Mouse (Mus musculus) neural tube, embryonic 14.5 days (tissue): ENCODE results near the gene Tbpl1. TPM values are rescaled to one million over a fixed set of nuclear protein-coding genes. Genes with fewer than 3 reads are reported as not detected.

Source experiments
- ATAC-seq: fragments of 200-750 bp; cut with Nextera tagmentation; 2 replicates; pipeline ENCODE4 v1.8.0; 2017; ENCODE audit warnings: low read depth, mild to moderate bottlenecking, moderate TSS enrichment, moderate library complexity
- H3K27ac ChIP-seq: fragments of 300-500 bp; sonication (generic); 2 replicates; pipeline ENCODE4 v1.5.1; 2014; ENCODE audit warnings: low read depth, mild to moderate bottlenecking, control low read depth, low read length, moderate library complexity, mixed read lengths
- H3K27me3 ChIP-seq: fragments of 300-500 bp; sonication (generic); 2 replicates; pipeline ENCODE4 v1.6.1; 2014; ENCODE audit warnings: low read length; ENCODE audit not compliant: control insufficient read depth, insufficient read depth
- H3K36me3 ChIP-seq: fragments of 300-500 bp; sonication (generic); 2 replicates; pipeline ENCODE4 v1.6.1; 2014; ENCODE audit warnings: low read length, mixed read lengths; ENCODE audit not compliant: control insufficient read depth, insufficient read depth
- H3K4me1 ChIP-seq: fragments of 300-500 bp; sonication (generic); 2 replicates; pipeline ENCODE4 v1.6.1; 2014; ENCODE audit warnings: low read length; ENCODE audit not compliant: control insufficient read depth, insufficient read depth
- H3K4me2 ChIP-seq: fragments of 300-500 bp; sonication (generic); 2 replicates; pipeline ENCODE4 v1.6.1; 2014; ENCODE audit warnings: mild to moderate bottlenecking, low read depth, low read length, control low read depth
- H3K4me3 ChIP-seq: fragments of 300-500 bp; sonication (generic); 2 replicates; pipeline ENCODE4 v1.5.1; 2014; ENCODE audit warnings: low read depth, low read length, control low read depth, mixed read lengths
- H3K9ac ChIP-seq: fragments of 300-500 bp; sonication (generic); replicated peaks from 2 replicates; pipeline ENCODE4 v1.6.1; 2014; ENCODE audit warnings: low read depth, mild to moderate bottlenecking, control low read depth, low read length, mixed read lengths
- H3K9me3 ChIP-seq: fragments of 300-500 bp; sonication (generic); 2 replicates; pipeline ENCODE4 v1.6.1; 2016; ENCODE audit warnings: low read length; ENCODE audit not compliant: control insufficient read depth
- WGBS: fragments of 180-500 bp; shearing (Covaris S2); extraction: QIAGEN DNeasy Blood & Tissue Kit; methylation state at CpG from one replicate; pipeline ENCODE4 v1.1.7; 2014; 5-methylcytosine and 5-hydroxymethylcytosine counted together
- polyA plus RNA-seq: library from polyadenylated mRNA; unstranded; fragments of >200 nt; fragmentation: Nextera tagmentation; extraction: Ambion mirVana; gene quantifications from 2 replicates; pipeline ENCODE4 v1.2.1, GENCODE M21; 2014

The Tbpl1 gene
- polyA plus RNA-seq = 97.4 and 105 TPM in 2 replicates

DNA sequence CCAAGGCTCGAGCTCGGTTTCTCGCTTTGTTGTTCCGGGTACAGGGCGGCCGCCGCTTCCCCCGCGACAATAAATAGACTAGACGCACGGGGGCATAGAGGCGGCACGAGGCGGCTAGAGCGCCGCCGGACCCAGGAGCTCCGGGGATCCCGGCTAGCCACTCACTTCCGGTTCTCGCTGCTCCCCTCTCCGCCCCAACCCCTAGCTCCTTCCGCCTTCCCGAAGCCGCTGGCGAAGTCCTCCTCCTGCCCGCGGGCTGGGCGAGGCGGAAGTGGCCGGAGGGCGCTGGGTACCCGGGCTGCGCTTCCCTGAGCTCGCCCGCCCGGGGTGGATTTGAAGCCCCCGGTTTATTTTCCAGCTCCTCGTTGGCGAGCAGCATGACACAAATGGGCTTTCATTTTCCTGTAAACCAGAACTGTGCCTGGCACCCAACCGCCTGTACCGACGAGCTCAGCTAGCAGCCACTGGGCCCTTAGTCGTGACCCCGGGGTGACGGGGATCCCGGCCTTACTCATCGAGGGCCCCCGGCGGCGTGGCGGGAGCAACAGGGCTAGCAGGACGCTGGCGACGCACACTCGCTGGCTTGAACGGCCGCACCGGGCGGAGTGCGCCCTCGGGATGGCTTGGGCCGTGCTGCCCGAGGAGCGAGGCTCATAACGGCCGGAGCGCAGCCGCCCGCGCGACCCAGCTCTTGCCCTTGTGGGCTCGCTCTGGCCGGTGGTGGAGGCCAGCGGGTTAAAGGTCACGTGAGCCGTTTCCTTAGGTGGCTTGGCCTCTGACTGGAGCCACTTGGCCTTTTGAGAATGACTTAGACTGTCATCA is at the start of gene Tbpl1:
Gene Tbpl1, minus strand, starts transcription at position 667 of the 822 bp plus-strand sequence.
- no peaks in the 10 kb centered on the region for H3K27me3 ChIP-seq
- peak within 1 kb of the TSS; percentile 84 for H3K9ac ChIP-seq
- H3K9me3 ChIP-seq = no peaks in the 10 kb centered on the region
- H3K36me3 ChIP-seq = no peaks in the 10 kb centered on the region
- peaks cover 18% of the 10 kb centered on the region for H3K4me1 ChIP-seq
- peak; percentile 99 for ATAC-seq
- under 1% methylated on average over 68 of the region's 77 CpGs for WGBS
- peak within 1 kb of the TSS; percentile 90 for H3K27ac ChIP-seq
- peak within 1 kb of the TSS; percentile 96 for H3K4me2 ChIP-seq
- peak within 1 kb of the TSS; percentile 69 for H3K4me3 ChIP-seq

DNA sequence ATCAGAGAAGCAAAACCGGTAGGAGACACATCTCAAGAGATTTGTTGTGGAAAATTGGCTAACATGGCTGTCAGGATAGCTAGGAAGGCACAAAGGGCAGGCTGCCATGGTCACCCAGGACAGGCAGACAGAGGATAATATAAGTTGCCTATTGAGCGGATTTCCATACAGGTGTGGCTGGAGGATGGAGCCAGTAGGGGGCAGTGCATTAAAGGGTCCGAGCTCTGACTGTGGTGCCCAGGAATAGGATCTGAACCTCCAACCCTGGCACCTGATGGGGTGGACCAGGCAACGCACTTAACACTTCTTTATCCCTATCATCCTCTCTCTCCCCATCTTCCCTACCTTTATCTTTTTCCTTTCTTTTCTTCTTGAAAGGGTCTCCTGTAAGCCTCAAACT is 49.7 kb upstream of the Tbpl1 start:
- H3K9me3 ChIP-seq = no peaks in the 10 kb centered on the region
- H3K4me1 ChIP-seq = no peaks in the 10 kb centered on the region

DNA sequence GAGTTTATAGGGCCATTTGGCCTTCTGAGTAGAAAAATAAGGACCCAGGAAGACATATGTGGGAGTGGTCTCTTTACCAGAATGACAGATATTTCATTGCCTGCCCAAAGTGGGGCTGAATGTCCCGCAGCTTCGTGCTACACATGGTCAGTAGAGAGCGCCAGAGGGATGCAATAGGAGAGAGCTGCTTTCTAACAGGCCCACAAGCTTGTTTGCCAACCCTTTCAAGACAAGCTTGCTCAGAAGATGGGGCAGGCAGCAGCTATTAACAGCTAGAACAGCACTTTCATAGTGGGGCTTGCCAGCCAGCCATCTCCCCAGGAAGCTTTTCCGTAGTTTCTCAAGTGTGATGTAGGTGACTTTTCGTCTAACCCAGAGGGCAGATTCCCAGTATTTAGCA is 46.2 kb upstream of the Tbpl1 start:
- no peaks in the 10 kb centered on the region for H3K36me3 ChIP-seq
- 12% methylated on average over 5 of the region's 5 CpGs for WGBS
- no peak overlapping the region for H3K4me3 ChIP-seq
- H3K9ac ChIP-seq = no peak overlapping the region
- H3K4me1 ChIP-seq = no peaks in the 10 kb centered on the region
- no peak overlapping the region for H3K4me2 ChIP-seq
- no peaks in the 10 kb centered on the region for H3K9me3 ChIP-seq
- ATAC-seq = peak; percentile 69; the same call in 1 of the 2 replicates
- no peaks in the 10 kb centered on the region for H3K27me3 ChIP-seq
- no peak overlapping the region for H3K27ac ChIP-seq

More for the DNA sequence above, 49.7 kb upstream of the Tbpl1 start:
- no peak overlapping the region for H3K4me2 ChIP-seq
- H3K27me3 ChIP-seq = no peaks in the 10 kb centered on the region
- no peak overlapping the region for H3K27ac ChIP-seq
- ATAC-seq = no peak
- no peaks in the 10 kb centered on the region for H3K36me3 ChIP-seq
- 36% methylated on average over 4 of the region's 4 CpGs for WGBS
- no peak overlapping the region for H3K9ac ChIP-seq
- H3K4me3 ChIP-seq = no peak overlapping the region

DNA sequence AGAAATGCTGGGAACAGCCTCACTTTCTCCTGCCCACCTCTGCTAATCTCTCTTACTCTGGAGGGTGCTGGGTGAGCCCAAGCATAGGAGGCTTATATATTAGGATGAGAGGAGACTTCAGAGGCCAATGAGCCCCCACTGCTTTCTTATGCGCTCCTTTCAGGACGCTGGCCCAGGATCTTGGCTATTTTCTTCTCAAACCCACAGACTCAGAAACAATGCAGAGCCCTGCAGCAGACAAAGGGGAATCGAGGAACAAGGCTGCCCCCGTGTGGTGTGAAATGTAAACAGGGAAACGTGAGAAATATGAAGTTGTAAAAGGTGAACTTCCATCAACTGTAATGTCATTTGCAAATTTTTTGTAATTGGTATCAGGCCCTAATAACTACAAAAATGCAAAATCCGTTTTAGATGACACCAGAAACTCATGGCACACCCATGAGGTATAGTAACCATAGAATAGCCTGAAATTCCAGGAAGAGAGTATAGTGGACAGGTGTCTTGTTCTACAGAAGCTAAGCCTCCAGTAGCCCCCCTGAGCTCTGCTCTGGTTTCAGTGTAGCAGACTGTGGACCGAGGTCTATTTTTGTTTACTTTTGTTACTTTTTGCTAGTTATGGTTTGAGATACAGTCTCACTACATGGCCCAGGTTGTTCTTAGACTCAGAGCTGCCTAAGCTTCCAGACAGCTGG is 44.4 kb upstream of the Tbpl1 start:
- H3K27me3 ChIP-seq = no peaks in the 10 kb centered on the region
- WGBS = 14% methylated on average over 7 of the region's 7 CpGs
- peak; percentile 84 for ATAC-seq
- H3K27ac ChIP-seq = no peak overlapping the region
- H3K9me3 ChIP-seq = no peaks in the 10 kb centered on the region
- no peak overlapping the region for H3K4me2 ChIP-seq
- no peak overlapping the region for H3K4me3 ChIP-seq
- no peaks in the 10 kb centered on the region for H3K36me3 ChIP-seq
- H3K9ac ChIP-seq = no peak overlapping the region
- H3K4me1 ChIP-seq = no peaks in the 10 kb centered on the region

DNA sequence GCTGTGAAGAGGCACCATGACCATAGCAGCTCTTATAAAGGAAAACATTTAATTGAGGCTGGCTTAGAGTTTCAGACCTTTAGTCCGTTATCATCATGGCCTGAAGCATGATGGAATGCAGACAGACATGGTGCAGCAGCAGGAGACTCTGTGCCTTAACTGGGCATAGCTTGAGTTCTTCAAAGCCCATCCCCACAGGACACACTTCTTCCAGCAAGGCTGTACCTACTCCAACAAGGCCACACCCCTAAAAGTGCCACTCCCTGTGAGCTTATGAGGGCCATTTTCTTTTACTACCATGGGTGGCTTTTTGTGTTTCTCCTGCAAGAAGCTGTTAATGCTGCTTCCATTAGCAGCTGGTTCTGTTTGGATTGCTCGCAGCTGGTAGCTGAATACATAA is 43.7 kb upstream of the Tbpl1 start:
- H3K9ac ChIP-seq = no peak overlapping the region
- no peak for ATAC-seq

DNA sequence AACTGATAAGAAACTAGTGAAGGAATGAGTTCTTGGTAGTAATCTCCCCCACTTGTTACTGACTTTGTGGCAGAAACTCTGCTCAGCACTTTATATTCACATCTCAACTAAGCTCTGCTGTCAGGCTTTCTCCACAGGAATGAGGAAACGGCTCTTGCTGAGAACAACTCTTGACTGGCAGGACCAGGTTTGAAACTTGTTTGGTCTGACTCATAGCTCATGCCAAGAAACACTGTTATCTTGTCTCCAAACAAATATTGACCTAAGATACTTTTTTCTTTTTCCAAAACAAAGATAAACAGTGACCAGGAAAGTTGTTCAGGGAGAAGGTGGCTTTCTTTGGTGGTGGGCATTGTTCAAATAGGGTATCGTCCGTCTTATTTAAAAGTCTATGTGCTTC is 42.9 kb upstream of the Tbpl1 start:
- Histone ChIP-seq H3K9me3 (no peaks in the 10 kb centered on the region), H3K4me1 (no peaks in the 10 kb centered on the region), H3K4me2 (no peak overlapping the region), H3K4me3 (no peak overlapping the region), H3K9ac (no peak overlapping the region), H3K27me3 (no peaks in the 10 kb centered on the region), H3K27ac (no peak overlapping the region), H3K36me3 (no peaks in the 10 kb centered on the region)
- ATAC-seq = no peak
- WGBS = 96% methylated on average over 3 of the region's 3 CpGs

More for the DNA sequence above, 43.7 kb upstream of the Tbpl1 start:
- Histone ChIP-seq H3K9me3 (no peaks in the 10 kb centered on the region), H3K4me1 (no peaks in the 10 kb centered on the region), H3K4me2 (no peak overlapping the region), H3K27ac (no peak overlapping the region), H3K4me3 (no peak overlapping the region), H3K36me3 (no peaks in the 10 kb centered on the region), H3K27me3 (no peaks in the 10 kb centered on the region)
- WGBS = 69% methylated on average over 2 of the region's 2 CpGs

DNA sequence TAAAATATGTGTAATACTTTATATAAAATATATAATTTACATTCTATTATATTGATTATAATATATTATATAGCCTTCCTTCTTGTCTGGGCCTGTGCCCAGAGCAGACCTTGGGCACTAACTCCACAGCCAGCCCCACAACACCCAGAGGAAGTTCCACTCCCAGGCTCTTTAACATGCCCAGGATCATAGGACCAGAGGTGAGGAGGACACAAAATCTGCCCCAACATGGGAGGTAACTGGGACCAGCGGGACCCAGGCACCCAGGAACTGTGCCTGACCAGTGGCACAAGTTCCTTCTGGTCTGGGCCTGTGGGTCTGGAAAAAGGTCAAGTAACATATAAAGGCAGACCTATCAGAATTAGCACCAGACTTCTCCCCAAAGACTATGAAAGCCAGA is 22.5 kb upstream of the Tbpl1 start:
- H3K4me1 ChIP-seq = no peaks in the 10 kb centered on the region
- no peak overlapping the region for H3K27ac ChIP-seq
- H3K4me3 ChIP-seq = no peak overlapping the region
- WGBS = 91% methylated on average over 1 of the region's 1 CpGs
- H3K9ac ChIP-seq = no peak overlapping the region
- H3K4me2 ChIP-seq = no peak overlapping the region
- no peak for ATAC-seq
- H3K9me3 ChIP-seq = no peaks in the 10 kb centered on the region
- H3K36me3 ChIP-seq = no peaks in the 10 kb centered on the region
- no peaks in the 10 kb centered on the region for H3K27me3 ChIP-seq

DNA sequence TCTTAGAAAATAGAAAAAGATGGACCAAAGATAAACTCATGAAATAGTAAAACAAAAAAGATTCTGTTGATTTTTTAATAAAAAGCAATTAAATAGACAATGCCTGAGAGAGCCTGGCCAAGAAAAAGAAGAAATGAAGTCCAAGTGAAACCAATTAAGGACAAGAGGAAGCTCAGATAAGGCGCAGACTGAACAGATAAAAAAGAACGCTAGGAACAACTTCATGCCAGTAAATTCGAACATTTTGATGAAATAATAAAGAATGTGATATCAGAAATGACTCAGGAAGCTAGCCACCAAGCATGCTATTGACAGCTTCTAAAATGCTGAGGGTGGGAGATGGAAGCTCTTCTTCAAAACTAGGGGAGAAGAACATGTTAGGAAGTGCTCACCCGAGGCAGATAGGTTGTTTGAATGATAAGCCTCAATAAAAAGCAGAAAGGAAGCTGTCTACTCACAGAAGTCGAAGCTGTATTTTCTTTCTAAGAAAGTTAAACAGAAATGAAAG is 19.5 kb upstream of the Tbpl1 start:
- H3K4me2 ChIP-seq = no peak overlapping the region
- no peaks in the 10 kb centered on the region for H3K36me3 ChIP-seq
- 77% methylated on average over 5 of the region's 5 CpGs for WGBS
- ATAC-seq = no peak
- no peaks in the 10 kb centered on the region for H3K9me3 ChIP-seq
- no peak overlapping the region for H3K27ac ChIP-seq
- H3K27me3 ChIP-seq = no peaks in the 10 kb centered on the region
- no peak overlapping the region for H3K9ac ChIP-seq
- no peak overlapping the region for H3K4me3 ChIP-seq
- H3K4me1 ChIP-seq = no peaks in the 10 kb centered on the region
